Mouse (Mus musculus) mouse embryonic stem cell (cell line): ENCODE data around the gene Nup210.

Experiments used
- in situ Hi-C, 2 experiments: fragments of 300-500 bp; cut with MboI; formaldehyde crosslinking; loops; 1 replicate in 1 of 2; 3 replicates in 1 of 2; pipeline ENCODE4 v1.14.3; 2019 to 2020; ENCODE audit warnings: low sequenced_read_pairs in 2 of 2, low pct_unique_long_range_greater_than_20kb in 1 of 2, mixed read lengths in 1 of 2; ENCODE audit not compliant: unreplicated experiment in 1 of 2

Gene Nup210

DNA sequence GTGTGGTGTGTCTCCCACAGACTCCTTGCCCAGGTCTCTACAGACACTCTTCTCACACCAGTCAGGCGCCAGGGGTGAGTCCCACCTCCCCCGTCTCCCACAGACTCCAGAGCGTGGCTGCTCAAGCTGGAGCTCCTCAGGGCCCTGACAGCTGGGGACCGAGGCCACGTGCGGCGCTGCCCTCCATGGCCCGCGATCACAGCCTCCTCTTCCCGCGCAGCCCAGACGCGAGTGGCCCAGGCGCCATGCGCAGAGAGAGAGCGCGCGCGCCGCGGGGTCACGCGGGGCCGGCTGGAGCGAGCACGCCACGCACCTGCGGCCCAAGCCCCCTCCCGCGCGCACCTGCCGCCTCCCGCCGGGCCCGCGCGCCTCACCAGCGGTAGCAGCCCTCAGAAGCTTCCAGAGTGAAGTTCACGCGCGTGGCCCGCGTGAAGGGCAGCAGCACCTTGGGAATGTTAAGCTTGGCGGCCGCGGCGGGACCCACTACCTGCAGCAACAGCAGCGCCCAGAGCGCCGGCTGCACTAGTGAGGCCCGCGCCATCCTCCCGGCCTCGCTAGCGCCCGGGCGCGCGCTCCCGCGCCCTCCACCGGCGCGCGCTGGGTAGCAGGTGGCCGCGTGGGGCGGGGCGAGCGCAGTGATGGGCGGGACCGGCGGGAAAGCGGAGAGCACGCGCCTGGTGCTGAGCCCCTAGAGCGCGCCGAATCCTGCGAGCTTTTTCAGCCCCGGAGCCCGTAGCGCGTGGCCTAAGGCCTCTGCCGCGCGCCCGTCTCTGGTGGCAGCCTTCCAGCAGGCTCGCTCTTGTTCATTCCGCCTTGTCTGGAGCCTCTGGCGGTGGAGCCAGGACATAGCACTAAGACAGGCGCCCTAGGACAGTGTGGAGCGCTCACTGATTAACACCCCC lies at the start of gene Nup210:
Gene Nup210, minus strand, starts transcription at position 586 of the 902 bp plus-strand sequence.
- in situ Hi-C loops: no loop called here

DNA sequence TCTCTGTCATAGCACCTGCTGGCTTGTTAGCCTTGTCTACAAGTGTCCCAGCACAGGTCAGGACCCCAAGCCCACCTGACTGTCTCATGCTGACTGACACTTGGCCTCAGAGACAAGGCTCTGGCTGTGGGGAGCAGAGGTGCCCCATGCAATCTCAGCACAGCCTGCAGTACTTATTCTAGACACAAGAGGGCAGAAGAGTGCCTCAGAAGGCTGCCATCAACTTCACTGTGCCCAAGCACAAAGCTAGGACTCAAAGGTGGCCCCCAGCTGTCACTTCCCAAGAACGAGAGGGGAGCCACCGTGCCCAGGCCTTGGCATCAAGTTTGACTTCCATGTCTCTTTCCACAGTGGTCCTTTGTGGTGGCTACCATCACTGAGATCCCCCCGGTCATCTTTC lies 48.6 kb upstream of the Nup210 start:
- in situ Hi-C loops: loop anchor here in 1 of 2 experiments (5.0 to 10.0 kb wide), 2 partner anchors 112 to 250 kb away; partner anchors contain the start of gene Wnt7a

DNA sequence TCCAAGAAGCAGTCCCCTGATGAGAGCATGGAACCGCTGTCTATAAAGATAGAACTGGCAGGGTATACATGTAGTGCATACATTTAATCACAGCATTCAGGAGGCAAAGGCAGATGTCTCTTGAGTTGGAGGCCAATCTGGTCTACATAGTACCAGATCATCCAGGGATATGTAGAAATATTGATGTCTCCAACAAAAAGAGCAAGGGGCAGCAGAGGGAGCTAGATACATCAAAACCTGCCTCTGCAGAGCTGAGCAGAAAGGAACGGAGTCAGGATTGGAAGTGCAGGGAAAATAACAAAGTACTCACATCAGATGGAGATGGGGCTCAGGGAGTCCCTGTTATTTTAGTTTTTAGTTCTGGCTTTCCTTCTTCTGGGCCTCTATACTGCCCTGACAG lies 48.0 kb upstream of the Nup210 start:
- in situ Hi-C loops: loop anchor here in 1 of 2 experiments (10.0 kb wide), 1 partner anchor 250 kb away; the partner anchor contains the start of gene Wnt7a

DNA sequence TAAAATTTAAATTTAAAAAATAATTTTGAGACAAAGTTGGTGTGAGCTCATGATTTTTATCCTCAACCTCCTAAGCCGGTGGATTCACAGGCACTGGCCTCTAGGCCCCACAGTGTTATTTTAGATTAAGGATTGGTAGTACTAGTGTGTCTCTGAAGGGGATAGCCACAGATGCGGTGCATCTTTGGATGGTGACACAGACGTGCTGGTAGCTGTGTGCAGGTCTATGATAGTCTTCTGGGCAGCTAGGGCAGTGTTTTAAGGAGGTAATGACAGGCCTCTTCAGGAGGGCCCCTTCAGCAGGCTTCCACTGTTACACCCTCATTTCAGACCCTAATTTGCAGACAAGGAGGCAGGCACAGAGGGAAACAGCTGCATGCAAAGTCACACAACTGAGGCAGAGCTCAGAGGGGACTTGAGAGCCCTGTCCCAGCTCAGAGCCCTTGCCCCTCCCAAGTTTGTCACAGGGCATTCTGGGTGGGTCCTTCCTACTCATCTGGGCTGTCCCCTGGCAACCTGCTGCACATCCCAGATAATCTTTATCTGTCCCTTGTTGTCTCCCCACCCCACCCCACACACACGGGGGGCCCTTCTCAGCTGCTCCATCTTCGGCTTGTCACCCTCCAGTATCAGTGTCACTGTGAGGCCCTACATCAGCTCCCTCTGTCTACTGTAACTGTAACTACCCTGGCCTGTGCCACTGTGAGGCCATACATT lies 46.7 kb upstream of the Nup210 start:
- in situ Hi-C loops: loop anchor here in 1 of 2 experiments (10.0 kb wide), 1 partner anchor 251 kb away; the partner anchor contains the start of gene Wnt7a

DNA sequence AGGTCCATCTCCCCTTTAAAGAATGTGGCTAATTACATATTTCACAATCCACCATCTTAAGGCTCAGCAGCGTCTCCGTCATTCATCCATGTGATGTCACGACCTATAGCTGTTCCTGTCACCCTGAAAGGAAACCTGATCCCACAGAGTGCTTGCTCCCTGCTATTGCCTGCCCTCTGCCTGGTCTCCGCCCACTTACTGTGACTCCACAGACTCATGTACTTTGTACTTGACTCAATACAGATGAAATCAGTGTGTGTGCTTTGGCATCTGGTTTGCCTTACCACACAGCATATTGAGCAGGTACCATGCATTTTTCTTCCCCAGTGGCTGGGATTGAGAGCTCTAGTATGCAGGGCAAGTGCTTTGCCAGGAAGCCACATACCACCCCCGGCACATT lies 45.7 kb upstream of the Nup210 start:
- in situ Hi-C loops: loop anchor here in 1 of 2 experiments (10.0 kb wide), 1 partner anchor 252 kb away; the partner anchor contains the start of gene Wnt7a

DNA sequence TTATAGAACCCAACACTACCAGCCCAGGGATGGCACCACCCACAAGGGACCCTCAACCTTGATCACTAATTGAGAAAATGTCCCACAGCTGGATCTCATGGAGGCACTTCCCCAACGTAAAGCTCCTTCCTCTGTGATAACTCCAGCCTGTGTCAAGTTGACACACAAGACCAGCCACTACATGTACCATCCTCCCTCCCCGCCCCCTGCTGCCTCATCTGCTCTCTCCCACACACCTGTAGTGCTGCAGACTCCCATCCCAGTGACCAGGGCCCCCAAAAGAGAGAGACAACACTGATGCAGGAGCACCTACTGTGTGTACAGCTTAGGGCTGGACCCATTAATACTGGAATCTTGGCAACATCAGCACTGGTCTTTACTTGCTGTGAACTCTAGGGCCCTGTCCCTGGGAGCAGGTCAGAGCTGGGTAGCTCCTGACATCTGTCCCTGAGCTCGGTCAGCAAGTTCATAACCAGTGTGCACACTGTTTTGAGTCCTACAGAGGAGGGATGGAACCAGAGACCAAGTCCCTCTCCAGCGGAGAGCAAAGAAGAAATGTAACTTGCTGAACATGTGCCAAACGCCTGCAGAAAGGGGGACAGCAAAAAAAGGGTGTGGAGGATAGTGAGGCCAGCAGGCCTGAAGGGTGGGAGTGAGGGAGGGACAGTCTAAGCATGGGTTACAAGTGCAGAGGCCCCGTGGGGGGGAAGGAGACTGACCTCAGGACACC lies 45.0 kb upstream of the Nup210 start:
- in situ Hi-C loops: loop anchor here in 1 of 2 experiments (10.0 kb wide), 1 partner anchor 253 kb away; the partner anchor contains the start of gene Wnt7a

DNA sequence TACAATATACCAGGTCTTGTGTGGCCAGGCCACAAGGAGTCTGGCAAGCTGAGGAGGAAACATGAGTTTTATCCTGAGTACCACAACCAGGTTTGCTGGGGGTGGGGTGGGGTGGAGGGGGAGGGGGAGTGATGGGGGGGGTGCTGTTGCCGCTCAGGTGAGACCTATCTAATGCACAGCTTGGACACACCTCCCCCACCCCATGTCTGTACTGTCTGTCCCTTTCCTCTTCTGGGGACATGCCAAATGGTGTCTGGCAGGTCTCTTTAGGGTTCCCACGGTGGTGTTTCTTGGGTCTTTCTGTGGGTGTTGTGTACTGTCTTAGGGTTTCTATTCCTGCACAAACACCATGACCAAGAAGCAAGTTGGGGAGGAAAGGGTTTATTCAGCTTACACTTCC lies 44.3 kb upstream of the Nup210 start:
- in situ Hi-C loops: loop anchor here in 1 of 2 experiments (10.0 kb wide), 1 partner anchor 254 kb away; the partner anchor contains the start of gene Wnt7a

DNA sequence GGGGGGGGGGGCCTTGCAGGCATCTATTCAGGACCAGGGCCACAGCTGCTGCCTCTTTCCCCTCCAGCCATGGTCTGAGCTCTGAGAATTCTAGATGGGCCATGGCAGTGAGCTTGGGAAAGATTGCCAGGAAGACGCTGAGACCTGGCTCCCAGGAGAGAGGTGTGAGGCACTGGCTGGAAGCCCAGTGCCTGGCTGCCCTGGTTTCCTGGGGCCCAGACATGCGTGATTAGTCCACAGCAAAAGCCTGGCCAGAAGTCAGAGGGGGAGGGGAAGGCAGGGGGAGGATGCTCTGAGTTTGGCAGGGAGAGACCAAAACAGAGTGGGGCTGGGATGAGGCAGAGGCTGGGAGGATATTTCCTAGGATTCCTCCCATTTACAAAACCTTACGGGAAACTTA lies 43.8 kb upstream of the Nup210 start:
- in situ Hi-C loops: loop anchor here in 1 of 2 experiments (10.0 kb wide), 1 partner anchor 254 kb away; the partner anchor contains the start of gene Wnt7a

DNA sequence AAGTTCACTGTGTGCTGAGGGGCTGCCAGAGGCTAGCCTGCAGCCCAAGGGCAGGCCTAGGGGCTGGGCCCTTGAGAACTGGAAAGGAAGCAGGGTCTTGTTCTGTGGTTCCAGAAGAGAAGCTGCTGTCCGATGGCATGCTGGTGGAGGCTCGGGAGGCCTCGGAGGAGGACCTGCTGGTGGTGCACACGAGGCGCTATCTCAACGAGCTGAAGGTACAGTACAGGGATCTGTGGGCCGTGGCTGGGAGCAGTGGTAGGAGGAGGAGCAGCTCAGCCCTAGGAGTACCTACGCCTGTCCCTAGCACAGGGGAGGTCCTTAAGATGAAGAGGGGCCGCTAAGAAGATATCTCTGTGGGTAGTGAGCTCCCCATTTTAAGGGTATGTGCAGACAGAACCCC lies 42.4 kb upstream of the Nup210 start:
- in situ Hi-C loops: no loop called here

DNA sequence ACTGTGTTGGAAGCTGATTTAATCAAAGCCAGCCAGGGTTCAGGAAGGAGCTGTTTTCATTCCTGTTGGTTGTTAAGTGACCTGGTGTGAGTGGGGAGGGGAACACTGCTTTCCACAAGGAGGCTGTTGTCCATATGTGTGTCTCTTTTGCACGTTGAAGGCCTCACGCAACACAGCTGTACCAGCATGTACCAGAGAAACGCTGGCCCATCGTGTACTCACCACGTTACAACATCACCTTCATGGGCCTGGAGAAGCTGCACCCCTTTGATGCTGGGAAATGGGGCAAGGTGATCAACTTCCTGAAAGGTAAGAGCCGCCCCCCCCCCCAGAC lies 40.6 kb upstream of the Nup210 start:
- in situ Hi-C loops: no loop called here

DNA sequence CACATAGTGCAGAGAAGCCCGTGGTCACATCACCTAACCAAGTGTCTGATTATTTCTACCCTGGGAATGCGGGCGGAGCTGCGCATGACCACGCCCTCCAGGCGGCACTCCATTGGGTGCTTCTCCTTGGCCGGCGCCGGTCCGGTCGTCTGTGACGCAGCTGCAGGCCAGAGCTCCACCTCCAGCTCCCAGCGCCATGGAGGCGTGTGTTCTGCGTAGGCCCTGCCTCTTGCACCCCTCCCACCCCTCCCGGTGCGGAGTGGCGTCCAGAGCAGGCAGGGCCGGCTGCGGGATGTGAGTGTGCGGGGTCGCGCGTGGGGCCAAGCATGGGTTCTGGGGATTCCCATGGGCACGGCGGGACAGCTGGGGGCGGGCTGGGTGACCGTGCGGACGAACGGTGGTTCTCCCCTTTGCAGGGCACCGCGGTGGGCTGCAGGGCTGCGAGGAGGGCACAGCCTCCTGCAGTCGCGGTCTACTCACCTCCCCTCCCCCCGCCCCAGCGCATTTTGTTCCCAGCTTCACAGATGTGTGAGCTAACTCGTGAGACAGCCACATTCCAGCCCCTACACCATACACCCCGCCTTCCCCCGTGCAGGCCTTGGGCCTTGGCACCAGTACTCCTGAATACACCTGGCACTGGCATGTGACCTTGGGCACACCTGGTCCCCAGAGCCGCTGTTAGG lies 40.1 kb upstream of the Nup210 start, which contains the start of gene Hdac11:
Gene Hdac11, plus strand, starts transcription at position 112 of the 683 bp plus-strand sequence.
- in situ Hi-C loops: no loop called here

DNA sequence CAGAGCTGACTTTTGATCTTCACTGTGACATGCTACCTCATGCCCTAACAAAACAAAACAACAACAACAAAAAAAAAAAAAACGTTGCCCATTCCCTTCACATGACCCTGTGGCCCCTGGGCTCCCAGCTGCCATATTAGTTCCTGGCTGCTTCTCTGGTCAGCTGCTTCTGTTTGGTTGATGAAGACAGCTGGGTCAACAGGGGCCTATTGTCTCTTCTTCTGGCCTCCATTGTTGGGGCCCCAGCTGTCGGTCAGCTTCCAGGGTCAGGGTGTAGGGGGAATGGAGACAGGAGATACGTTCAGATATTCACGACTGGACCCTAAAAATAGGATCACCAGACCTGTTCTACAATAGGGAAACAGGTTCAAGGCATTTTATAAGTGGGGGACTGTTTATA lies 39.4 kb upstream of the Nup210 start:
- in situ Hi-C loops: no loop called here

DNA sequence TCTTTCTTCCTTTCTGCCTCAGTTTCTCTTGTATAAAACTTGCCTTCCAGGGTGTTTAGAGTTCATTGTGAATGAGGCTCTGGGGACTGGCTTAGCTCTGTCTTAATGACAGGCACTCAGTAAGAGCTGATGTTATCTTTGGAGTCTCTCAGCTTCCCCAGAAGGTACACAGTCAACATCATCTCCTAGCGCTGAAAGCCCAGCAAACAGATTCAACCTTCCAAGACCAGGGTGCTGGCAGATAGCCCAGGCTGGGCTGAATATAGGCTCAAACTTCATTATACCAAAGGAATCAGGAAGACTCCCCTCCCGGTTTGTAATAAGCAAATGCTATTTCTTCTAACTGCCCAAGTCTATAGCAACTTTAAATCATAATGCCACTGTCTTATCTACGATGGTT lies 38.7 kb upstream of the Nup210 start:
- in situ Hi-C loops: no loop called here

DNA sequence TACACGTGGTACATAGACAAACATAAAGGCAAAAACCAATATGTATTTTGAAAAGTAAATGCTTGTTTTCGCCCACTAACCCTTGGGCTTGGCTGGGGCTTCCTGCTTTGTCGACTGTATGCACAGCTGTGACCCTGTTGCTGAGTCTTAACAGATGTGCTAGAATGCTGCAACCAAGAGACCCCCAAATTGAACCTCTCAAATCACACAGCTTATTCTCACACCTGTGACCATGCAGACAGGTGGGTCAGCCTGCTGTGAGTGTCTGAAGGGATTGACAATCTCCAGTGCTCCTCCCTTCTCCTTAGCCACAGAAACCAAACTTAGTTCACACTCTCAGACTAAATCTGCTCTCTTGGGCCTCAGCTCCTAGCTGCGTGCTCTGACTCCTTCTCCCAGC lies 38.1 kb upstream of the Nup210 start:
- in situ Hi-C loops: no loop called here

DNA sequence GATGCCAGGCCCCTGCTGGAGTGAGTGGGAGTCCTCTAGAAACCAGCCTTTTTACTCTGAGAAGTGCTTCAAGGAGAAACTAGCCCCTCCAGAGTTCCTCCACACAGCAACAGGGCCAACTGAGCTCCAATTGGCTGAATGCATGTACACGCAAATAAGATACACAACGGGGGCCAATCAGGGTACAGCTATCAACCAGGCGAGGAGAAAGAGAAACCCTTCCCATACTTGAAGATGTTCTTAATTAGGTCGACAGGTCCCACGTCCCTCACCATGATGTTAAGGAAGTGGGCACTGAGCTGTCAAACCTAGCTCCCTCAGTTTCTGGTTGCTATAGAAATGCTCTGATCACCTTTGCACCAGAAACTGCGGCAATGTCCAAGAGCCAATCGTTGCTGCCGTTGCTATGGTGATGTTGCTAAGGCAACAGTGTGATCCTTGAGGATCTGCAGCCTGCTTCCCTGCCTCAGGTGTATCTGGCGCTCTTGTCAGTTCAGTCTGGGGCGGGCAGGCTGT lies 37.0 kb upstream of the Nup210 start:
- in situ Hi-C loops: no loop called here

DNA sequence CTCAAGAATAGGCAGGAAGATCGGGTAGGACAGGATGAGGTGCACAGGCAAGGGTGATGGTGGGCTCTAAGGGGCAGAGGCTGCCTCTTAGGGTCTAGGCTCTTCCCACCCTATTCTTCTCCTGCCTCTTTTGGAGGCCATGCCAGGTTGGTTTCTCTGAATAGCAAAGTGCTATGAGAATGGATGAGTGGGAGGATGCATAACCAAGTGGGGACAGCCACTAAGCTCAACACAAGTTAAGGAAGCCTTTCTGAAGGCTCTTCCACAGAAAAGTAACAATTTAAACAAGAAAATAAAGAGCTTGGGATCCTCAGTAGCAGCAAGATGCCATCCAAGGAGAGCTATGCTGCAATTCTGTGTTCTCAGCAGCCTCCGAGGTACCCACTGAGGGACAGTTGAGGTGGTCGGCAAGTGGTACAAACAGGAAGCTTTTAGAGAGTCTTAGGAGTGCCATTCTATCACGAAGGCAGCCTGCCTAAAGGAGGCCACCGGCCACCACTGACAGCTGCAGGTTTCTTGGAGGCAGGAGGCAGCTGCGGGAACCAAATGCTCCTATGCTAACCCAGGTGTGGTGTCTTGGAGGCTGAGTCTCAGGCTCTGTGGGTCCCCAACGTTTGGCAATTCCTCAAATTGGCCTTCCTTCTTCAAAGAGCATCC lies 36.4 kb upstream of the Nup210 start:
- in situ Hi-C loops: no loop called here

DNA sequence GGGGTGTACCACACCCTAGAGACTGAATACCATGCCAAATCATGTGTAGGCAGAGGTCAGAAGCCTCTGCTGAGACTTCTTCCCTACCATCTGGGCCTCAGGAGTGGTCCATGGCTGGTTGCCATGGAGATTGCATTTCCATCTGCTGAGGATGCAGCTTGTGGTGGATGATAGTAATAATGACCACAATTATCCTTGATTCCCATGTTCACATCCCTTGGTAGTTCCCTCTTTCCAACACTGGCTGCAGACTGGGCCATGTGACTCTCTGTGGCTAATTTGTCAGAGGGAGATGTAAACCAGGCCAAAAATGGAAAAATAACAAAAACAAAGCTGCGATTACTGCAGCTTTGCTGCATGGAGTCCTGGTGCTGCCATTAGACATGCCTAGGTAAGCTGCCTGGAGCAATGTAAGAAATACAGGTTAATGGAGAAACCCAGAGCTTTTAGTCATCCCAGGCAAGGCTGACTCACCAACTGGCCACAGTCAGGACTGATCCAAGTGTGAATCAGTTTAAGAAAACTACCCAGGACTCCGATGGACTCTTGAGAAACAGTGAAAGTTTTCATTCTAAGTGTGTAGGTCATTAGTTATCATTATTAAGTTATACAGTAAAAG lies 30.6 kb upstream of the Nup210 start:
- in situ Hi-C loops: loop anchor here in 1 of 2 experiments (25.0 kb wide), 1 partner anchor 335 kb away; no protein-coding TSS in a partner anchor
